In genomic region chr3:96327131-96327530, GRCm38 (mm10) we compare ENCODE assay signal across 8 mouse cellular contexts. TPM values are rescaled to one million over a fixed set of nuclear protein-coding genes. Genes with fewer than 3 reads are reported as not detected.
DNase-seq lines count a peak whose midpoint lies in the region; ATAC-seq lines count a peak whose summit lies in the region.

No protein-coding gene starts in this region.

- peak overlapping the region; percentile 49; the same call in 1 of the 2 replicates for H3K4me2 ChIP-seq in hindbrain, embryonic 14.5 days (replicated peaks)
- peak overlapping the region; percentile 58; the same call in 1 of the 2 replicates for H3K4me2 ChIP-seq in midbrain, embryonic 13.5 days (replicated peaks)

- H3K9ac ChIP-seq in hindbrain, embryonic 14.5 days, result no peak overlapping the region
- no peak overlapping the region for H3K9ac ChIP-seq in midbrain, embryonic 13.5 days (replicated peaks)

- peaks cover 95% of the 10 kb centered on the region for H3K27me3 ChIP-seq in hindbrain, embryonic 14.5 days (ENCODE audit: control insufficient read depth, insufficient read depth, low read length)
- peaks cover 86% of the 10 kb centered on the region for H3K27me3 ChIP-seq in midbrain, embryonic 13.5 days

- no peak overlapping the region for H3K27ac ChIP-seq in hindbrain, embryonic 14.5 days
- no peak overlapping the region for H3K27ac ChIP-seq in midbrain, embryonic 13.5 days

- H3K4me1 ChIP-seq in hindbrain, embryonic 14.5 days (replicated peaks; ENCODE audit: control insufficient read depth, insufficient read depth, low read length), result 0 out of 2 replicates have a peak, but pooled peaks cover 4% of the 10 kb centered on the region
- H3K4me1 ChIP-seq in midbrain, embryonic 13.5 days (replicated peaks), result 0 out of 2 replicates have a peak, but pooled peaks cover 2% of the 10 kb centered on the region

- DNase-seq in adrenal gland, postnatal 10 days, result peak; percentile 20
- no peak for DNase-seq in adrenal gland, adult 18-20 months (ENCODE audit: low spot score in 2 of 2)
- DNase-seq in spleen, postnatal 36 days (ENCODE audit: low spot score in 2 of 2), result peak; percentile 28
- DNase-seq in spleen, adult 12 weeks (ENCODE audit: low spot score), result no peak
- DNase-seq in hindbrain, embryonic 14.5 days (ENCODE audit: low spot score), result no peak
- DNase-seq in frontal cortex, postnatal 36 days (ENCODE audit: low spot score in 2 of 2), result no peak
- DNase-seq in urinary bladder, postnatal 25 days (ENCODE audit: low spot score), result no peak

- ATAC-seq in hindbrain, embryonic 14.5 days (ENCODE audit: low FRiP score), result no peak
- ATAC-seq in midbrain, embryonic 13.5 days, result peak; percentile 70

- no peaks in the 10 kb centered on the region for H3K9me3 ChIP-seq in hindbrain, embryonic 14.5 days (ENCODE audit: control insufficient read depth, low read length)
- no peaks in the 10 kb centered on the region for H3K9me3 ChIP-seq in midbrain, embryonic 13.5 days

- WGBS in hindbrain, embryonic 14.5 days, result 4% methylated on average over 6 of the region's 6 CpGs
- WGBS in midbrain, embryonic 13.5 days, result 2% methylated on average over 6 of the region's 6 CpGs

- H3K36me3 ChIP-seq in hindbrain, embryonic 14.5 days (replicated peaks; ENCODE audit: control insufficient read depth, insufficient read depth), result no peaks in the 10 kb centered on the region
- no peaks in the 10 kb centered on the region for H3K36me3 ChIP-seq in midbrain, embryonic 13.5 days

- no peak overlapping the region for H3K4me3 ChIP-seq in hindbrain, embryonic 14.5 days (replicated peaks; ENCODE audit: low read length)
- no peak overlapping the region for H3K4me3 ChIP-seq in midbrain, embryonic 13.5 days (replicated peaks)

RNA-seq across cellular contexts. Expression of gene Fcgr1, which starts 33.4 kb away (rescaled TPM):
- under 1 TPM; 0.84 to 0.88 TPM for total RNA-seq in adrenal gland, postnatal 10 days (2021)
- 1 to 10 TPM; 2.0 to 3.3 TPM for total RNA-seq in adrenal gland, adult 18-20 months (2021)
- 1.8 and 3.1 TPM in 2 replicates for polyA plus RNA-seq in hindbrain, embryonic 14.5 days (2014; fragmentation: Nextera tagmentation; extraction: Ambion mirVana)
- 1.2 and 1.9 TPM in 2 replicates for polyA plus RNA-seq in midbrain, embryonic 13.5 days (2015; fragmentation: Nextera tagmentation; extraction: Ambion mirVana)

RNA-seq across cellular contexts. Expression of gene Hist2h2bb, which starts 57.6 kb away (rescaled TPM):
- 100 to 1,000 TPM; 491 to 635 TPM for total RNA-seq in adrenal gland, postnatal 10 days (2021)
- 10 to 100 TPM; 52.7 to 54.1 TPM for total RNA-seq in adrenal gland, adult 18-20 months (2021)
- 4.1 and 4.7 TPM in 2 replicates for polyA plus RNA-seq in hindbrain, embryonic 14.5 days (2014; fragmentation: Nextera tagmentation; extraction: Ambion mirVana)
- polyA plus RNA-seq in midbrain, embryonic 13.5 days (2015; fragmentation: Nextera tagmentation; extraction: Ambion mirVana), result 9.1 TPM in 2 replicates

RNA-seq across cellular contexts. Expression of gene Hist2h3b, which starts 58.7 kb away (rescaled TPM):
- 100 to 1,000 TPM; 500 to 681 TPM for total RNA-seq in adrenal gland, postnatal 10 days (2021)
- total RNA-seq in adrenal gland, adult 18-20 months (2021), result 10 to 100 TPM; 37.9 to 43.2 TPM
- 11.2 and 12.3 TPM in 2 replicates for polyA plus RNA-seq in hindbrain, embryonic 14.5 days (2014; fragmentation: Nextera tagmentation; extraction: Ambion mirVana)
- 47.8 and 48.8 TPM in 2 replicates for polyA plus RNA-seq in midbrain, embryonic 13.5 days (2015; fragmentation: Nextera tagmentation; extraction: Ambion mirVana)

Comparison
In these comparisons a context has a peak if more than half of its experiments do, and no peak if none do; other contexts are left out.
1. DNase-seq: peak in adrenal gland, postnatal 10 days (single experiment) and spleen, postnatal 36 days (2 of 2); none in adrenal gland, adult 18-20 months (0 of 2), spleen, adult 12 weeks (single experiment), hindbrain, embryonic 14.5 days (single experiment), frontal cortex, postnatal 36 days (0 of 2) and urinary bladder, postnatal 25 days (single experiment).
2. RNA of gene Hist2h2bb, which starts 57.6 kb away (total RNA-seq): 491 to 635 TPM in adrenal gland, postnatal 10 days; 52.7 to 54.1 TPM in adrenal gland, adult 18-20 months; every median in the first group is over 4 times any median in the second.
3. RNA of gene Hist2h3b, which starts 58.7 kb away (total RNA-seq): 500 to 681 TPM in adrenal gland, postnatal 10 days; 37.9 to 43.2 TPM in adrenal gland, adult 18-20 months; every median in the first group is over 10 times any median in the second.